Mouse (Mus musculus): ENCODE measurements around the gene Pcsk5. TPM values are rescaled to one million over a fixed set of nuclear protein-coding genes. Genes with fewer than 3 reads are reported as not detected.

Gene Pcsk5
- polyA plus RNA-seq, 1 experiment from 2014 or later = 23.1 TPM

GRCm38 (mm10) chr19:17603322-17603721 lies 234.1 kb downstream of the Pcsk5 start:
- no peaks in the 10 kb centered on the region for H3K4me1 ChIP-seq
- ATAC-seq (ENCODE audit: low FRiP score, low read depth) = no peak
- no peak overlapping the region for H3K9ac ChIP-seq
- no peaks in the 10 kb centered on the region for H3K36me3 ChIP-seq
- no peaks in the 10 kb centered on the region for H3K27me3 ChIP-seq
- no peaks in the 10 kb centered on the region for H3K9me3 ChIP-seq
- H3K4me3 ChIP-seq = no peak overlapping the region
- H3K4me2 ChIP-seq (replicated peaks) = no peak overlapping the region
- no peak overlapping the region for H3K27ac ChIP-seq
- 36% methylated on average over 3 of the region's 3 CpGs for WGBS

- Histone ChIP-seq H3K4me1 (no peaks in the 10 kb centered on the region), H3K27me3 (no peaks in the 10 kb centered on the region), H3K36me3 (no peaks in the 10 kb centered on the region), H3K9ac (no peak overlapping the region), H3K9me3 (no peaks in the 10 kb centered on the region), H3K4me3 (no peak overlapping the region), H3K27ac (no peak overlapping the region), H3K4me2 (replicated peaks) (no peak overlapping the region)
- no peak for ATAC-seq (ENCODE audit: low FRiP score, low read depth)
- WGBS = 70% methylated on average over 2 of the region's 2 CpGs
These were observed 237.1 kb downstream of the Pcsk5 start for GRCm38 (mm10) chr19:17600347-17600746.

- H3K27ac ChIP-seq = no peak overlapping the region
- no peaks in the 10 kb centered on the region; the same call in 1 of the 2 replicates for H3K27me3 ChIP-seq
- no peak overlapping the region for H3K4me3 ChIP-seq
- no peak overlapping the region for H3K4me2 ChIP-seq (replicated peaks)
- H3K4me1 ChIP-seq = peaks cover 40% of the 10 kb centered on the region
- no peaks in the 10 kb centered on the region for H3K9me3 ChIP-seq
- no peak overlapping the region for H3K9ac ChIP-seq
- 3% methylated on average over 1 of the region's 1 CpGs for WGBS
- H3K36me3 ChIP-seq = peaks cover 5% of the 10 kb centered on the region; the same call in 1 of the 2 replicates
- ATAC-seq (ENCODE audit: low FRiP score, low read depth) = no peak
These were observed 244.6 kb downstream of the Pcsk5 start for GRCm38 (mm10) chr19:17592790-17593189.

- Histone ChIP-seq H3K36me3 (peaks cover 5% of the 10 kb centered on the region; the same call in 1 of the 2 replicates), H3K27ac (peak overlapping the region; percentile 61; the same call in 1 of the 2 replicates), H3K4me3 (no peak overlapping the region), H3K4me1 (peaks cover 40% of the 10 kb centered on the region), H3K4me2 (replicated peaks) (peak overlapping the region; percentile 22; the same call in 1 of the 2 replicates), H3K27me3 (no peaks in the 10 kb centered on the region; the same call in 1 of the 2 replicates), H3K9ac (no peak overlapping the region), H3K9me3 (no peaks in the 10 kb centered on the region)
- WGBS = 9% methylated on average over 8 of the region's 8 CpGs
- ATAC-seq (ENCODE audit: low FRiP score, low read depth) = peak; percentile 80
These were observed 246.1 kb downstream of the Pcsk5 start for GRCm38 (mm10) chr19:17591335-17591734.

- no peak overlapping the region for H3K4me2 ChIP-seq (replicated peaks)
- H3K27me3 ChIP-seq = no peaks in the 10 kb centered on the region; the same call in 1 of the 2 replicates
- H3K27ac ChIP-seq = peak overlapping the region; percentile 58
- peaks cover 40% of the 10 kb centered on the region for H3K4me1 ChIP-seq
- no peak overlapping the region for H3K4me3 ChIP-seq
- no peak overlapping the region for H3K9ac ChIP-seq
- H3K9me3 ChIP-seq = no peaks in the 10 kb centered on the region
- peaks cover 12% of the 10 kb centered on the region for H3K36me3 ChIP-seq
- ATAC-seq (ENCODE audit: low FRiP score, low read depth) = peak; percentile 62
- 19% methylated on average over 1 of the region's 1 CpGs for WGBS
These were observed 247.1 kb downstream of the Pcsk5 start for GRCm38 (mm10) chr19:17590314-17590713.

- H3K4me3 ChIP-seq = no peak overlapping the region
- H3K27ac ChIP-seq = no peak overlapping the region
- no peak overlapping the region for H3K9ac ChIP-seq
- H3K9me3 ChIP-seq = no peaks in the 10 kb centered on the region
- peaks cover 14% of the 10 kb centered on the region; the same call in 1 of the 2 replicates for H3K36me3 ChIP-seq
- no peak overlapping the region for H3K4me2 ChIP-seq (replicated peaks)
- H3K27me3 ChIP-seq = no peaks in the 10 kb centered on the region; the same call in 1 of the 2 replicates
- 75% methylated on average over 4 of the region's 4 CpGs for WGBS
- H3K4me1 ChIP-seq = no peaks in the 10 kb centered on the region
- ATAC-seq (ENCODE audit: low FRiP score, low read depth) = no peak
These were observed 260.0 kb downstream of the Pcsk5 start for GRCm38 (mm10) chr19:17577412-17577811.

- no peak for ATAC-seq (ENCODE audit: low FRiP score, low read depth)
- H3K27ac ChIP-seq = no peak overlapping the region
- H3K4me1 ChIP-seq = no peaks in the 10 kb centered on the region
- no peaks in the 10 kb centered on the region for H3K9me3 ChIP-seq
- no peak overlapping the region for H3K9ac ChIP-seq
- H3K27me3 ChIP-seq = no peaks in the 10 kb centered on the region
- H3K36me3 ChIP-seq = peaks cover 21% of the 10 kb centered on the region
- H3K4me3 ChIP-seq = no peak overlapping the region
- 96% methylated on average over 5 of the region's 5 CpGs for WGBS
- H3K4me2 ChIP-seq (replicated peaks) = no peak overlapping the region
These were observed 262.9 kb downstream of the Pcsk5 start for GRCm38 (mm10) chr19:17574564-17574963.

- Histone ChIP-seq H3K27me3 (0 out of 2 replicates have a peak, but pooled peaks cover 3% of the 10 kb centered on the region), H3K36me3 (peaks cover 28% of the 10 kb centered on the region), H3K9ac (no peak overlapping the region), H3K4me1 (no peaks in the 10 kb centered on the region), H3K4me2 (replicated peaks) (no peak overlapping the region), H3K9me3 (no peaks in the 10 kb centered on the region), H3K4me3 (no peak overlapping the region), H3K27ac (no peak overlapping the region)
- 92% methylated on average over 8 of the region's 8 CpGs for WGBS
- ATAC-seq (ENCODE audit: low FRiP score, low read depth) = no peak
These were observed 265.1 kb downstream of the Pcsk5 start for GRCm38 (mm10) chr19:17572315-17572714.

GRCm38 (mm10) chr19:17570936-17571335 lies 266.5 kb downstream of the Pcsk5 start:
- no peak overlapping the region for H3K9ac ChIP-seq
- WGBS = 82% methylated on average over 2 of the region's 2 CpGs
- no peak for ATAC-seq (ENCODE audit: low FRiP score, low read depth)

GRCm38 (mm10) chr19:17567264-17567663 lies 270.2 kb downstream of the Pcsk5 start:
- Histone ChIP-seq H3K9ac (no peak overlapping the region), H3K4me3 (no peak overlapping the region), H3K4me1 (0 out of 2 replicates have a peak, but pooled peaks cover 3% of the 10 kb centered on the region), H3K36me3 (peaks cover 27% of the 10 kb centered on the region), H3K9me3 (no peaks in the 10 kb centered on the region), H3K4me2 (replicated peaks) (no peak overlapping the region), H3K27me3 (0 out of 2 replicates have a peak, but pooled peaks cover 3% of the 10 kb centered on the region), H3K27ac (no peak overlapping the region)
- 70% methylated on average over 3 of the region's 3 CpGs for WGBS
- ATAC-seq (ENCODE audit: low FRiP score, low read depth) = no peak

More at GRCm38 (mm10) chr19:17570936-17571335, 266.5 kb downstream of the Pcsk5 start:
- Histone ChIP-seq H3K4me1 (0 out of 2 replicates have a peak, but pooled peaks cover 3% of the 10 kb centered on the region), H3K36me3 (peaks cover 30% of the 10 kb centered on the region), H3K4me3 (no peak overlapping the region), H3K27ac (no peak overlapping the region), H3K9me3 (no peaks in the 10 kb centered on the region), H3K27me3 (0 out of 2 replicates have a peak, but pooled peaks cover 3% of the 10 kb centered on the region), H3K4me2 (replicated peaks) (no peak overlapping the region)

- H3K27ac ChIP-seq = no peak overlapping the region
- H3K4me3 ChIP-seq = no peak overlapping the region
- H3K4me2 ChIP-seq (replicated peaks) = no peak overlapping the region
- no peak for ATAC-seq (ENCODE audit: low FRiP score, low read depth)
- 72% methylated on average over 4 of the region's 4 CpGs for WGBS
- H3K27me3 ChIP-seq = 0 out of 2 replicates have a peak, but pooled peaks cover 3% of the 10 kb centered on the region
- H3K4me1 ChIP-seq = 0 out of 2 replicates have a peak, but pooled peaks cover 3% of the 10 kb centered on the region
- H3K9ac ChIP-seq = no peak overlapping the region
- H3K36me3 ChIP-seq = peaks cover 21% of the 10 kb centered on the region
- no peaks in the 10 kb centered on the region for H3K9me3 ChIP-seq
These were observed 271.3 kb downstream of the Pcsk5 start for GRCm38 (mm10) chr19:17566097-17566496.

GRCm38 (mm10) chr19:17558764-17559163 lies 278.7 kb downstream of the Pcsk5 start:
- Histone ChIP-seq H3K36me3 (no peaks in the 10 kb centered on the region), H3K4me1 (no peaks in the 10 kb centered on the region), H3K4me2 (replicated peaks) (no peak overlapping the region), H3K4me3 (no peak overlapping the region), H3K9ac (no peak overlapping the region), H3K9me3 (no peaks in the 10 kb centered on the region), H3K27me3 (no peaks in the 10 kb centered on the region), H3K27ac (no peak overlapping the region)
- ATAC-seq (ENCODE audit: low FRiP score, low read depth) = no peak
- WGBS = 90% methylated on average over 2 of the region's 2 CpGs

- 93% methylated on average over 7 of the region's 7 CpGs for WGBS
- Histone ChIP-seq H3K4me1 (no peaks in the 10 kb centered on the region), H3K9me3 (no peaks in the 10 kb centered on the region), H3K27me3 (no peaks in the 10 kb centered on the region), H3K9ac (no peak overlapping the region), H3K4me3 (no peak overlapping the region), H3K4me2 (replicated peaks) (no peak overlapping the region), H3K27ac (no peak overlapping the region), H3K36me3 (no peaks in the 10 kb centered on the region)
- no peak for ATAC-seq (ENCODE audit: low FRiP score, low read depth)
These were observed 282.3 kb downstream of the Pcsk5 start for GRCm38 (mm10) chr19:17555159-17555558.

Data from limb, embryonic 13.5 days (tissue).